Mouse (Mus musculus): Measurements from ENCODE around the gene 0610010F05Rik.

Gene 0610010F05Rik

DNA sequence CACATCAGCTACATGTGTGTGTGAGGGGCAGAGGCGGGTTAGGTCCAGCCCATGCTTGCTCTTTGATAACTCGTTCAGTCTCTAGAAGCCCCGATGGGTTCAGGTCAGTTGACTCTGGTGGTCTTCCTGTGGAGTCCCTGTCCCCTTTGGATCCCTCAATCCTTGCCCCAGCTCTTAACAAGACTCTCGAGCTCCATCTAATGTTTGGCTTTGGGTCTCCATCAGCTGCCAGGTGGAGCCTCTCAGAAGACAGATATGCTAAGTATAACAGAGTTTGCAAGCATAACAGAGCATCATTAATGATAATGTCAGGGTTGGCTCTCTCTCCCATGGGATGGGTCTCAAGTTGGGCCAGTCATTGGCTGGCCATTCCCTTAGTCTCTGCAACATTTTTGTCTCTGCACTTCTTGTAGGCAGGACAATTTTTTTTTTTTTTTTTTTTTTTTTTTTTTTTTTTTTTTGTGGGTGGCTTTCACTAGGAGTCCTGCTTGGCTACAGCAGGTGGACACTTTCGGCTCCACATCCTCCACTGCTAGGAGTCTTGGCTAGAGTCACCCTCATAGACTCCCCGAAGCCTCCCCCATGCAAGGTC, 76.3 kb downstream of the 0610010F05Rik start:
- no peak for DNase-seq

DNA sequence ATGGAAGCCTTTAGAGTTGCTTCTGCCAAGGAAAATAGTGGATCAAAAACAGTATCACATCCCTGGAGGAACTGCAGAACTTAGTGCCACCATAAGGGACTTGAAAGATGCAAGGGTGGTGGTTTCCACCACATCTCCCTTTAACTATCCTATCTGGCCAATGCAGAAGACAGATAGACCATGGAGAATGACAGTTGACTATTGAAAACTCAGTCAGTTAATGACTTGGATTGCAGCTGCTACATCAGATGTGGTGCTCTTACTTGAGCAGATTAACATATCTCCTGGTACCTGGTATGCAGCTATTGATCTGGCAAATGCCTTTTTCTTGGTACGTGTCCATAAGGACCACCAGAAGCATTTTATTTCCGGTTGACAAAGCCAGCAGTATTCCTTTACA, 96.0 kb downstream of the 0610010F05Rik start:
- no peak for DNase-seq

DNA sequence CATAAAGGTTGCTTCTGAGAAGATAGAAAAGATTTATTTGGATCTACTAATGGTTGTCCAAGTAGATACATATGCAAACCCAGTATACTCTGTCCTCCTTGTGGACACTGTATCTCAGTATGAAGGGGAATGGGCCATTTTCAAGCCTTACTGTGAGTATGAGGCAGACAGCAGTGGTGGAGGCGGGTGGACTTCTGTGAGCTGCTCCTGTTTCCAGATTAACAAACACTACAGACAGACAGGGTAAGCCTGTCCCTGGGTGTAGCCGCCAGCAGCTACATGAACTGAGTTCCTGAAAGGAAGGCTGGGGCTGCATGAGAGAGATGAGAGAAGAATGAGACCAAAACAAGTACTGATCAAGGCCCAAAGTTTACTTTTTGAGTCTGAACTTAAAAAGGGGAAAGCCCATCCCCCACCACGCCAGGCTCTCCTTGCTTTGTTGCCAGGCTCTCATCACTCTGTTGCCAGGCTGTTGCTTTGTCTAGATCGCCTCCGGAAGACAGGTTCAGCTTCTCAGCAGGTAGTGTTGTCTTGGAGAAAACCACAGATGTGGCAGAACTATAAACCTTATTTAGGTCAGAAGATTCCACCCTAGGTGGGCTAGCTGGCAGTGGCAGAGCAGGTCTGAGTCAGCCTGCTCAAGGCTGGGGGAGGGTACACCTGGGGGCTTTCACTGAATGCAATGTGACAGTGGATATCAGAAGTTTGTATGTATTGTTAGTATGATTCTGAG, 112.8 kb downstream of the 0610010F05Rik start, which contains the start of gene 1700093K21Rik:
TSS of gene 1700093K21Rik (minus strand) at position 683 of the 733 bp plus-strand sequence.
- DNase-seq, result no peak

DNA sequence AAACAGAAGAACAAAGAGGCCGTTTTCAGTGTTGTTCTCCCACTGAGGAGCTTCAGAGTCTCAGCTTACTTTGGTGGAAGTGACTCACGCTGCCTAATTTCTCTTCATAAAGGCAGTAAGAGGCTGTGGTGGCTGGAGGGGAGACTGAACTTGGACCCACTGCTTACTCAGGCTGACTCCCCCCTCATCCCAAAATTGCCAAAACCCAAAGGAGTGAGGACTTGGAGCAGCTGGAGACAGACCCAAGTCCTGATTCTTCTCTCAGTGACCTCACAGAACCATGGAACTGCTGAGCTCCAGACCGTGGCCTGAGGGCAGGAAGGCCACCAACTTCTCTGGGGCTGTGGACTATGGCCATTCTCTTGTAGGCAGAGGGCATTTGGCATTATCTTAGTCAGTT, 114.5 kb downstream of the 0610010F05Rik start:
- DNase-seq, result no peak

DNA sequence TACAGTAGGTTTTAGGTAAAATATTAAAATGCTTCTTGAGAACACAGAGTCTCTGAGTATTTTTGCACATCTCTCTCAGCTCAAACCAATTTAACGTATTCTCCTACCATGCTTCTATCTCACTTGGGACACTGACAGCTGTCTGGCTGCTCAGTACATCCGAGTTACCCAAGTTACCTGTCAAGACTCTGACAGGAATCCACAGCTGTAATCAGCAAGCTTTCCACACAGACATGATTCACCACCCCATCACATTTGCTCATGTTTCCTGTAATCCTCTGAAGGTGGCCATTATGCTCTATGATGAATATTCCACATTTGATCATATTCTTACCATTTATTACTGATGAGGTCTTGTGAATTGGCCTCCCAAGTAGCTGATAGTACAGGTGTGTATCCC, 118.1 kb downstream of the 0610010F05Rik start:
- DNase-seq, result no peak
